Mouse (Mus musculus): Measurements from ENCODE around the gene Zc3hc1.
"Not testable (repeated sequence)": the region's sequence is repeated elsewhere in the genome, so short reads cannot be mapped to it uniquely, and the experiment has no call there.

DNA sequence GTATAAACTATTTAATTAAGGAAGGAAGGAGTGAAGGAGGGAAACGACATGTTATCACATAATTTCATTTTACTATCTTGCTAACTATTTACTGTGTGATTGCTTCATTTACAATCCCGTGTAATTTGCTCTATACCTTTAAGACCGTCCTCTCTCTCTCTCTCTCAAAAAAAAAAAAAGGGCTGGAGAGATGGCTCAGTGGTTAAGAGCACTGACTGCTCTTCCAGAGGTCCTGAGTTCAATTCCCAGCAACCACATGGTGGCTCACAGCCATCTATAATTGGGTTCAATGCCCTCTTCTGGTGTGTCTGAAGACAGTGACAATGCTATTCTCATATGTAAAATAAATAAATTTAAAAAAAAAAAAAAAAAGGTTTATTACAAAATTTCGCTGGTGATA lies 557 bp downstream of the Zc3hc1 start:
- TF ChIP-seq CTCF (IDR thresholded peaks at IDR 0.05); POLR2A (IDR thresholded peaks at IDR 0.05; ENCODE audit: insufficient read depth, low read depth, low read length): not testable (repeated sequence)
